Mouse (Mus musculus): ENCODE results near the gene Arrdc4.

Gene Arrdc4

GRCm38 (mm10) chr7:68709319-68709573 is 39.8 kb downstream of the Arrdc4 start:
- DNase-seq (ENCODE audit: inconsistent ontology term), result no peak

- DNase-seq (ENCODE audit: inconsistent ontology term), result no peak
Measured at GRCm38 (mm10) chr7:68708563-68709318, 40.3 kb downstream of the Arrdc4 start.

- no peak for DNase-seq (ENCODE audit: inconsistent ontology term)
Measured at GRCm38 (mm10) chr7:68705162-68705561, 43.9 kb downstream of the Arrdc4 start.

- DNase-seq (ENCODE audit: inconsistent ontology term), result no peak
Measured at GRCm38 (mm10) chr7:68697313-68697712, 51.7 kb downstream of the Arrdc4 start.

DNA sequence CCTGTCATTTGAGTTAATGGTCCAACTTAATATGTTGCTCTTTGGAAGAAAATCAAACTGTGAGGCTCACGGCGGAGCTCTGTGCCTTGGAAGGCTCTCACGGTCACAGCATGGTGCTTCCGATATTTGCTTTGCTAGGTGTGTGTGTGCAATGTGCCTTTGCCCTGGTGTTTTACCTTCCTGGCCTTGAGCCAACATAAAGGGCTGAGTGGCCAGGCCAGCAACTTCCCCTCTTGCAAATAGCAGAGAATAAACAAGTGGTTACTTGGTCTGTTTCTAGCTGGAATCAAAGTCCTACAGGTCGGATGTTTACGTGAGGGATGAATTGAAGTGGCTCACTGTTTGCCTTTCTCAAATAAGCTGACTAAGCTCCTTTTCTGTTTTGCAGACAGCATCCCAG is 52.1 kb downstream of the Arrdc4 start:
- no peak for DNase-seq (ENCODE audit: inconsistent ontology term)

DNA sequence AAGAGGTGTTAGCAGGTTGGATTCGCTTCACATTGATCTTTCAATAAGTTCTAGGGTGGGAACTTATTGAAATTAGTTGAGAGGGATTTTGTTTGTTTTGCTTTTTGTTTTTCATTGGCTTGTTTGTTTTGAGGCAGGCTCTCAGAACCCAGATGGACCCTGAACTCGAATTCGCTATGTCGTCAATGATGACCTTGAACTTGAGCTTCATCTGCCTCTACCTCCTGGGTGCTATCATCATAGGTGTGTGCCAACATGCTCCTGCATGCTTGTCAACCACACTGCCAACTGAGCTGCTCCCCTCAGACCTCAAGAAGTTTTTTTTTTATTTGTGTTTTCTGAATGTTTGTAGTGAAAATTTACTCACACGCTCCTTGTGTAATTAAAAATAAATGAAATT is 52.6 kb downstream of the Arrdc4 start:
- DNase-seq (ENCODE audit: inconsistent ontology term), result no peak

DNA sequence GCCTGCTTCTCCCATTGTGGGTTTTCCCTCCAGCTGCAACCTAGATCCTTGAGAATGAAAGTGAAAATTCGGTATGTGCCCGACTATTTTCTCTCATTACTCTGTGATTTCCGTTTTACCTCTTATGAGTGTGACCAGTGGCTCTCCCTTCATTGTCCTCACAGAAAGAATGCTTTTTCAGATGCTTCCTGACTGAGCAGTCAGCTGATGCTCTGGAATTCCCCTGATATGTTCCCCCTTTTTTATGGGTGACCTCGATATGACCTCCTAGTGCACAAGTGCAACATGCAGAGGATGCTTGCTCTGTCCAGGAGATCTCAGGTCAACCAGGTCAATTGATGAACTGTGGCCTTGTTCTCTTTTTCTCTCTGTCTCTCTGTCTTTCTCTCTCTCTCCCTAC is 56.3 kb downstream of the Arrdc4 start:
- peak; percentile 69 for DNase-seq (ENCODE audit: inconsistent ontology term)

DNA sequence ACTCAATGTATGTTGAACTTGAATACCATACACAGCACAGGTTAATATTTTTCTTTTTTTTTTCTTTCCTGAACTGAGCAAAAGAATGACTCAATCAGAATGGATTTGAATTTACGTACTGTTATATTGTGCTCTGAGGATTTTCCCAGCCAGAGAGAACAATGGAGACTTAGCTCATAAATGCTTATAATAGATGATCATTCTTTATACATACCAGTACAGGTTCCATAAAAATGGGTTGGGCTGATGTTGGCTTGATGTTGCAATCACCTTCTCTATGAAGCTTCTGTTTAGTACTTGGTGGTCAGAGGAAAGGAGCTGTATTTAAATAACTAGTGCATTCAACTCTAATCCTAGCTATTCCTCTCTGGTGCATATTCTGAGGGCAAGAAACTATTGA is 57.6 kb downstream of the Arrdc4 start:
- DNase-seq (ENCODE audit: inconsistent ontology term), result no peak

DNA sequence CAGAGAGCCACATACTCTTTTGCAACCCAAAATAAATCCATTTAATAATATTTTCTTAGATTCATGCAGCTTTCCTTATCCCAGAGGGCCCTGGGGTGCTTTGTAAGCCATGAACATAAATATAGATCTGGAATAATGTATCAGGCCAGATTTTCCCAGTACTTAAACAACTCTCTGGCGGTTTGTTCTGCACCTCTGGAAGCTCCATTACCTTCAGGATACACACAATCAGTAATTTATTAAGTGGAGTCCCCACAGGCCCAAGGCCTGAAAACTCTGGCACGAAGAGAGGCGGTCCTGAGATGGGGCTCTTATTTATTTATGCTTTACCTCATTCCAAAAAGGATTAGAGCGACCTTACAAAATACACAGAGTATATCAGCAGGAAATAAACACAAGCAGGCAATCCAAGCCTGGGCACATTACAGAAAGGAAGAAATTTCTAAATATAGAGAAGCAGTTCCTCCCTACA is 61.9 kb downstream of the Arrdc4 start:
- DNase-seq (ENCODE audit: inconsistent ontology term), result no peak

Measured in Muller cell, postnatal 12 days (primary cell).